Mouse (Mus musculus): ENCODE data around the gene Ttll6.

Gene Ttll6

GRCm38 (mm10) chr11:96168125-96168524, 34.5 kb downstream of the Ttll6 start:
- DNase-seq (ENCODE audit: low read depth, low spot score): no peak

- no peak for DNase-seq (ENCODE audit: low read depth, low spot score)
Measured at GRCm38 (mm10) chr11:96169016-96169415, 35.4 kb downstream of the Ttll6 start.

- DNase-seq (ENCODE audit: low read depth, low spot score): no peak
Measured at GRCm38 (mm10) chr11:96170711-96171379, 37.3 kb downstream of the Ttll6 start.

GRCm38 (mm10) chr11:96171601-96172000, 38.0 kb downstream of the Ttll6 start:
- DNase-seq (ENCODE audit: low read depth, low spot score): no peak

- DNase-seq (ENCODE audit: low read depth, low spot score): peak; percentile 44
Measured at GRCm38 (mm10) chr11:96172511-96173287, 39.1 kb downstream of the Ttll6 start.

GRCm38 (mm10) chr11:96173288-96173840, 39.8 kb downstream of the Ttll6 start:
- DNase-seq (ENCODE audit: low read depth, low spot score): no peak

GRCm38 (mm10) chr11:96174881-96175280, 41.3 kb downstream of the Ttll6 start:
- DNase-seq (ENCODE audit: low read depth, low spot score): no peak

GRCm38 (mm10) chr11:96175511-96175910, 41.9 kb downstream of the Ttll6 start:
- peak; percentile 44 for DNase-seq (ENCODE audit: low read depth, low spot score)

- no peak for DNase-seq (ENCODE audit: low read depth, low spot score)
Measured at GRCm38 (mm10) chr11:96175951-96176530, 42.5 kb downstream of the Ttll6 start.

GRCm38 (mm10) chr11:96176841-96177240, 43.3 kb downstream of the Ttll6 start:
- DNase-seq (ENCODE audit: low read depth, low spot score): no peak

GRCm38 (mm10) chr11:96177546-96178174, 44.1 kb downstream of the Ttll6 start:
- peak; percentile 88 for DNase-seq (ENCODE audit: low read depth, low spot score)

GRCm38 (mm10) chr11:96178356-96178755, 44.8 kb downstream of the Ttll6 start:
- no peak for DNase-seq (ENCODE audit: low read depth, low spot score)

- DNase-seq (ENCODE audit: low read depth, low spot score): no peak
Measured at GRCm38 (mm10) chr11:96178911-96179503, 45.4 kb downstream of the Ttll6 start.

GRCm38 (mm10) chr11:96181061-96181460, 47.5 kb downstream of the Ttll6 start:
- no peak for DNase-seq (ENCODE audit: low read depth, low spot score)

GRCm38 (mm10) chr11:96184233-96184632, 50.6 kb downstream of the Ttll6 start:
- DNase-seq (ENCODE audit: low read depth, low spot score): no peak

- DNase-seq (ENCODE audit: low read depth, low spot score): no peak
Measured at GRCm38 (mm10) chr11:96187321-96187720, 53.7 kb downstream of the Ttll6 start.

GRCm38 (mm10) chr11:96189810-96190522, 56.4 kb downstream of the Ttll6 start:
- DNase-seq (ENCODE audit: low read depth, low spot score): peak; percentile 99

- no peak for DNase-seq (ENCODE audit: low read depth, low spot score)
Measured at GRCm38 (mm10) chr11:96191132-96191531, 57.5 kb downstream of the Ttll6 start.

- DNase-seq (ENCODE audit: low read depth, low spot score): peak; percentile 79
Measured at GRCm38 (mm10) chr11:96193521-96194400, 60.2 kb downstream of the Ttll6 start, which contains the start of gene Hoxb13. Gene Hoxb13, plus strand, starts transcription at chr11:96194316.

- DNase-seq (ENCODE audit: low read depth, low spot score): no peak
Measured at GRCm38 (mm10) chr11:96194401-96194710, 60.8 kb downstream of the Ttll6 start.
